Mouse (Mus musculus) intestine, embryonic 16.5 days (tissue): ENCODE measurements around the gene Cdh1. TPM values are rescaled to one million over a fixed set of nuclear protein-coding genes. Genes with fewer than 3 reads are reported as not detected.

Experiments
- ATAC-seq: fragments of 200-750 bp; cut with Nextera tagmentation; 2 replicates; pipeline ENCODE4 v1.8.0; 2017; ENCODE audit warnings: moderate TSS enrichment, moderate library complexity
- H3K27ac ChIP-seq: fragments of 300-500 bp; sonication (generic); 2 replicates; pipeline ENCODE4 v1.5.1; 2014; ENCODE audit warnings: mild to moderate bottlenecking, low read length
- H3K27me3 ChIP-seq: fragments of 300-500 bp; sonication (generic); replicated peaks from 2 replicates; pipeline ENCODE4 v1.6.1; 2014; ENCODE audit warnings: low read length, control low read depth, mixed read lengths; ENCODE audit not compliant: control insufficient read depth, insufficient read depth
- H3K36me3 ChIP-seq: fragments of 300-500 bp; sonication (generic); 2 replicates; pipeline ENCODE4 v1.6.1; 2014; ENCODE audit warnings: low read length, control low read depth; ENCODE audit not compliant: control insufficient read depth, insufficient read depth
- H3K4me1 ChIP-seq: fragments of 300-500 bp; sonication (generic); 2 replicates; pipeline ENCODE4 v1.6.1; 2014; ENCODE audit warnings: low read length, control low read depth, mixed read lengths; ENCODE audit not compliant: control insufficient read depth, insufficient read depth
- H3K4me2 ChIP-seq: fragments of 300-500 bp; sonication (generic); 2 replicates; pipeline ENCODE4 v1.6.1; 2014; ENCODE audit warnings: low read depth, low read length, control low read depth
- H3K4me3 ChIP-seq: fragments of 300-500 bp; sonication (generic); 2 replicates; pipeline ENCODE4 v1.5.1; 2014; ENCODE audit warnings: mild to moderate bottlenecking, low read length
- H3K9ac ChIP-seq: fragments of 300-500 bp; sonication (generic); 2 replicates; pipeline ENCODE4 v1.6.1; 2014; ENCODE audit warnings: low read depth, low read length
- H3K9me3 ChIP-seq: fragments of 300-500 bp; sonication (generic); 2 replicates; pipeline ENCODE4 v1.6.1; 2016; ENCODE audit warnings: low read length, control low read depth; ENCODE audit not compliant: control insufficient read depth
- WGBS: fragments of 180-500 bp; shearing (Covaris S2); extraction: QIAGEN DNeasy Blood & Tissue Kit; methylation state at CpG from one replicate; pipeline ENCODE4 v1.1.7; 2014; 5-methylcytosine and 5-hydroxymethylcytosine counted together
- polyA plus RNA-seq: library from polyadenylated mRNA; unstranded; fragments of >200 nt; fragmentation: Nextera tagmentation; extraction: Ambion mirVana; gene quantifications from 2 replicates; pipeline ENCODE4 v1.2.1, GENCODE M21; 2015

The Cdh1 gene
- polyA plus RNA-seq, 1 experiment from 2014 or later: 170 TPM

DNA sequence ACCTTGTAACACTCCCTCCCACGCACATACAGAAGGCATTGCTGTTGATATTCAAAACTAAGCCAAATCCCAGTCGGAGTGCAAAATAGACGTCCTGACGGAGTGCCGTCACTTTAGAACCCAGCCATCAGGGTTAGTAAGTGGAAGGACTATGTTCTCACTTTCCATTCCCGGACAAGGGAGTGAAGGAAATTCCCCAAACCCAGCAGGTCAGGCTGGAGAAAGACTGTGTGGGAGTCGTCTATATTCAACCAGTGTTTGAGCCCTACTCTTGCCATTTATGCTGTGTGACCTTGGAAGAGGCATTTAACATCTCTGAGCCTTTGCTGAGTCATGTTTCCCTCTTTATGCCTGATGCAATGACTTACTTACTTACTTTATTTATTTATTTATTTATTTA is 37.1 kb downstream of the Cdh1 start:
- no peak overlapping the region for H3K4me3 ChIP-seq
- WGBS: 83% methylated on average over 7 of the region's 7 CpGs
- no peak overlapping the region for H3K4me2 ChIP-seq
- no peak for ATAC-seq
- no peaks in the 10 kb centered on the region for H3K36me3 ChIP-seq
- no peak overlapping the region for H3K27ac ChIP-seq
- no peaks in the 10 kb centered on the region for H3K9me3 ChIP-seq
- no peaks in the 10 kb centered on the region for H3K27me3 ChIP-seq
- peaks cover 35% of the 10 kb centered on the region for H3K4me1 ChIP-seq
- H3K9ac ChIP-seq: no peak overlapping the region

DNA sequence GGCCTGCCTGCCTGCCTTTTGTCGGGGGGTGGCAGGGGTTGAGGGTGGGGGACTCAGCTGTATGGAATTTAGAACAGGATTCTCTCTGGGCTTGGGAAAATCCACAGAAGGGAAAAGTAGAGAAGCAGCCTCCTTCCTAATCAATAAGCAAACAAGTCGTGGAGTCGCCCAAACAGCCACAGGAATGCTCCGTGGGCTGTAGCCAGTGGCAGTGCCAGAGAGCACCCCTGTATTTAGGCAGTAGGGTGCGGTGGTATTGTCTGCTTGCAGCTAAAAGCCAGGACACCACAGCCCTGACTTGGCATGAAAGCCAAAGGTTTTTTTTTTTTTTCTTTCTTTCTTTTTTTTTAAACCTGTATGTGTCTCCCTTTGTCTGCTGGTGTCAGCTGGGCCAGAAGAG is 37.8 kb downstream of the Cdh1 start:
- Histone ChIP-seq H3K4me1 (peaks cover 29% of the 10 kb centered on the region), H3K27me3 (no peaks in the 10 kb centered on the region), H3K9me3 (no peaks in the 10 kb centered on the region), H3K4me2 (no peak overlapping the region), H3K9ac (no peak overlapping the region), H3K36me3 (no peaks in the 10 kb centered on the region), H3K27ac (no peak overlapping the region), H3K4me3 (no peak overlapping the region)
- WGBS: 61% methylated on average over 5 of the region's 5 CpGs
- no peak for ATAC-seq

DNA sequence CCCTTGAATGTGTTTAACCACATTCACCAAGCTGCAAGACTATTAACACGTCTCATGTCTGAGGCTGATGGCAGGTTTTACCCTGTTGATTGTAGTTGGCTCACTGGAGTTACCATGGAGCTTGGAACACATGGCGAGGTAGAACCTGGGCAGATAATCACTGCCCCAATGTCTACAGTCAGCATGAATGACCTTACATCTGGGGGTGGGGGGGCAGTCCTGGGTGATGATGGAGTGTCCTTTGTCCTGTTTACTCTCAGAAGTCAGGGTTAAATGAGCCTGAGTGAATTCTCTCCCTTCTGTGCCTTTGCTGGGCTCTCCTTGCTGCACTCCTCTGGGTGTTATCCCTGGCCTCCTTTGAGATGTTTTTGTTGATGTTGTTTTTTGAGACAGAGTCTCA is 39.0 kb downstream of the Cdh1 start:
- Histone ChIP-seq H3K27me3 (no peaks in the 10 kb centered on the region), H3K9ac (no peak overlapping the region), H3K4me2 (no peak overlapping the region), H3K36me3 (no peaks in the 10 kb centered on the region), H3K27ac (no peak overlapping the region), H3K9me3 (no peaks in the 10 kb centered on the region), H3K4me3 (no peak overlapping the region), H3K4me1 (peaks cover 32% of the 10 kb centered on the region)
- no peak for ATAC-seq
- WGBS: 66% methylated on average over 2 of the region's 2 CpGs

DNA sequence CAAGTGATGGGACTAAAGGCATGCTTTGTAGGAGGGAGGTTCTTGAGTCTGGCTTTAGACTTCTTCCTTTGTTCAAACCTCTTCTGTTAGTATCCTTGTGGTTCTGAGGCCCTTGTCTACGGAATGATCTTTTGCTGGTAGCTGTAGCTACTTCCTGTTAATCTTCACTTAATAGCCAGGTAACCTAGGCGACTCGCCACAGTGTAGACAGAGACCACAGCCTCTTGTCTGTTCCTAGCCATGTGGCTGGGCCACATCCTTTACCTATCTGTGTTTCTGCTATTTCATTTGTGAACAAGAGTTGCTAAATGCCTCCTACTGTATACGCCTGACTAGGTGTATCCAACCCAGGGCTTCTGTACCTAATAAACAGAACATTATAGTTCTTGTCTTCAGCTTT is 39.9 kb downstream of the Cdh1 start:
- no peak overlapping the region for H3K4me2 ChIP-seq
- no peak overlapping the region for H3K4me3 ChIP-seq
- no peaks in the 10 kb centered on the region for H3K9me3 ChIP-seq
- H3K9ac ChIP-seq: no peak overlapping the region
- no peaks in the 10 kb centered on the region for H3K27me3 ChIP-seq
- no peaks in the 10 kb centered on the region for H3K36me3 ChIP-seq
- WGBS: 73% methylated on average over 4 of the region's 4 CpGs
- no peak for ATAC-seq
- peaks cover 28% of the 10 kb centered on the region; the same call in 1 of the 2 replicates for H3K4me1 ChIP-seq
- H3K27ac ChIP-seq: no peak overlapping the region

DNA sequence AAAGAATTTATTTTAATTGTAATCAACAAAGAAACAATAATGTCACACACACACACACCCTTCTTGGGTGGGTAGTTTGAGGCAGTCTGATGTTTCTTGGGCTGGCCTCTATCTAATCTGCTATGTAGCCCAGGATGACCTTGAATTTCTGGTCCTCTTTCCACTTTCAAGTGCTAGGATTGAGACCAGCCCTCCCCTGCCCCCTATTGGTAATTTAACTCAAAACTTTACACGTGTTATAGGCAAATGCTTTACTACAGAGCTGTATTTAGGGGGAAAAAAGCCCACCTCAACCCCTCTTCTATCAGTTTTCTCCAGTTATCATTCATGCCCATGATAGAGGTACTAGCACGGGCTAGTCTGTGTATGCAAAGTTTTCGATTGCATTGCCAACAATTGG is 41.8 kb downstream of the Cdh1 start:
- no peaks in the 10 kb centered on the region for H3K36me3 ChIP-seq
- peaks cover 25% of the 10 kb centered on the region; the same call in 1 of the 2 replicates for H3K4me1 ChIP-seq
- no peaks in the 10 kb centered on the region for H3K27me3 ChIP-seq
- no peaks in the 10 kb centered on the region for H3K9me3 ChIP-seq
- H3K4me3 ChIP-seq: no peak overlapping the region
- WGBS: 73% methylated on average over 3 of the region's 3 CpGs
- H3K9ac ChIP-seq: no peak overlapping the region
- ATAC-seq: no peak
- H3K4me2 ChIP-seq: no peak overlapping the region
- no peak overlapping the region for H3K27ac ChIP-seq

DNA sequence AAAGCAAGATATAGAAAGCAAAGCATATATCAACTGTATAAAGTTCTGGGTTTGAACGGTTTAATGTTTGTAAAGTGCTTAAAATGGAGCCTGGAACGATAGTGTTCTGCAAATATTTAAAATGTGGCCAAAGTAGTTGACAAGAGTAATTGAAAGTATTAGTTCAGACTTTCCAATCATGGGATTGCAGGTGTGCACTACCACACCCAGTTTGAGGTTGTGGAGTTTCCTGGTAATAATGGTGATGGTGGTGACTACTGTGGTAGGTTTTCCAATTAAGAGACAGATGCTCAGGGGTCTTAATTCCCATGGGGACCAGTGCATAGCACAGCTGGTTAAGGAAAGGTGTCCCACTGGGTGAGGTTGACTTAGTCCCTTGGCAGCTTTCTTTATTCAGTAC is 43.0 kb downstream of the Cdh1 start:
- ATAC-seq: no peak

DNA sequence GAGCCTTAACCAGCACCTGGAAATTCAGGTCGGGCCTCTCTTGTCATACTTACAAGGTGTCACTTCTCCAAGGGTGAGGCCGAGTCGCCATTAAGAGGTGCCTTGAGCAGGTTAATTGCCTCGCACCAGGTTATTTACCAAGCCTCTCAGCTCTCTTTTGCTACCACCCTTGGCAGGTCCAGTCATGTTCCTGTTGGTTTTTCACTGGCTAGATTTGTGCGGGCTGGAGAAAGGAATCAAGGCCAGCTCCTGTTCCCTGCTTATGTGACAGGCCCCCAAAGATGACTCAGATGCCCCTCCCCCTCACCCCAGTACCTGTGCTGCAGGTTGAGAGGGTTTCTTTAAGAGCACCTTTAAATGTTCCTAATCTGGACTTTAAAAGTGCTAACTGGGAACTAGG is 43.6 kb downstream of the Cdh1 start:
- Histone ChIP-seq H3K9ac (peak overlapping the region; percentile 5; the same call in 1 of the 2 replicates), H3K4me3 (no peak overlapping the region), H3K9me3 (no peaks in the 10 kb centered on the region), H3K4me2 (no peak overlapping the region), H3K27me3 (no peaks in the 10 kb centered on the region), H3K27ac (peak overlapping the region; percentile 47; the same call in 1 of the 2 replicates), H3K36me3 (no peaks in the 10 kb centered on the region), H3K4me1 (peaks cover 12% of the 10 kb centered on the region; the same call in 1 of the 2 replicates)
- 0 out of 2 replicates have a peak, but pooled peaks have one; percentile 4 for ATAC-seq
- 50% methylated on average over 5 of the region's 5 CpGs for WGBS

More for the DNA sequence above, 43.0 kb downstream of the Cdh1 start:
- Histone ChIP-seq H3K36me3 (no peaks in the 10 kb centered on the region), H3K4me2 (no peak overlapping the region), H3K9me3 (no peaks in the 10 kb centered on the region), H3K4me1 (peaks cover 17% of the 10 kb centered on the region; the same call in 1 of the 2 replicates), H3K27me3 (no peaks in the 10 kb centered on the region), H3K9ac (no peak overlapping the region), H3K4me3 (no peak overlapping the region), H3K27ac (peak overlapping the region; percentile 47; the same call in 1 of the 2 replicates)
- WGBS: 54% methylated on average over 2 of the region's 2 CpGs

DNA sequence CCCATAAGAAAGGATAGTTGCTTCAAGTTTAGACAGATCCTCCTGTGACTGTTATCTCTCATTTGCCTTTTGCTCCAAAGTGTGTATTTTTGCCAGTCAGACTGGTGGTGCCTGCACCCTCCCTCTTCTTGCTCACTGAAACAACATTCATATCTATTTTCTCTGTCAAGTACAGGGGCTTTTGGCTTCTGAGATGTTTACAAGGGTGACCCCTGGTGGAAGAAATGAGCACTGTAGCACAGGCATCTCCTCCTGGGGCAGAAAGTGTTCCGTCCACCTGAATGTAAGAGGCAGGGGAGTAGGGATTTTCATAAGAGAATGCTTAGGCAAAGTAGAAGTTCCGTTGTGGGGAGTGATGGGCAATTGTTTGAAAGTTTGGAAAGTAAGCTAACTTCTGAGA is 44.2 kb downstream of the Cdh1 start:
- Histone ChIP-seq H3K4me1 (peaks cover 12% of the 10 kb centered on the region; the same call in 1 of the 2 replicates), H3K27ac (no peak overlapping the region), H3K4me2 (no peak overlapping the region), H3K36me3 (no peaks in the 10 kb centered on the region), H3K27me3 (no peaks in the 10 kb centered on the region), H3K4me3 (no peak overlapping the region), H3K9me3 (no peaks in the 10 kb centered on the region), H3K9ac (no peak overlapping the region)
- peak; percentile 42; the same call in 1 of the 2 replicates for ATAC-seq
- WGBS: 43% methylated on average over 2 of the region's 2 CpGs

DNA sequence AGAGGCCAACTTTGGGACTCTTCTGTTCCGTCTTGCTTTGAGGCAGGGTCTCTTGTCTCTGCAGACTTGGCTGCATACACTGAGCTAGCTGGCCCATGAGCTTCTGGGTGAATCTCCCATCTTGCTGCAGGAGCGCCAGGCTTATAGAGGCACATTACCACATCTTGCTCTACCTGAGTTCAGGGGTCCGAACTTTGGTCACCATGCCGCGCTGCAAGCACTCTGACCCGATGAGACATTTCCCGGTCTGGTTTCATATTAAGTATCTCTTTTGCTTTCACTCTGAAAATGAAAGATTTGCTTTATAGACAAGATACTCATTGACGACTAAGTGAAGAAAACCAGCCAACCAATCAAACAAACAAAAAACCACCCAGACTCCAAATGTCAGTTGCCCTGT is 45.3 kb downstream of the Cdh1 start:
- WGBS: 90% methylated on average over 8 of the region's 8 CpGs
- Histone ChIP-seq H3K9me3 (no peaks in the 10 kb centered on the region), H3K36me3 (no peaks in the 10 kb centered on the region), H3K4me2 (no peak overlapping the region), H3K9ac (no peak overlapping the region), H3K27me3 (no peaks in the 10 kb centered on the region), H3K27ac (no peak overlapping the region), H3K4me1 (peaks cover 12% of the 10 kb centered on the region; the same call in 1 of the 2 replicates), H3K4me3 (no peak overlapping the region)
- ATAC-seq: no peak

DNA sequence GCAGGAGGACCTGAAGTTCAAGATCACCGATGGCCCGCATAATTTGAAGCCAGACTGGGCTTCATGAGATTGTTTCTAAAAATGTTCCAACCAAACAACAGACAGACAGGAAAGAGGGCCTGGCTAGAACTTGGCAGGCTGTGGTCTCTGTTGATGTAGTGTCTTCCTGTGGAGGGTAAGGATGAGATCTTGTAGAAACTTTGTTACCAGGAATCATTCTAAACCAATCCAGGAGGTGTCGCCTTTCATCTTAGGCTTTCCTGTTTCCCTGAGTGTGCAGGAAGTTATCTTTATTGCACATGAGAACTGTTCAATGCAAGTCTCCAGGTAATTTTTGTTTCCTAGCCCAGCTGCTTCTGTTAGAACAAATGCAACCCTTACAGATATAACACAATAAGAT is 48.8 kb downstream of the Cdh1 start:
- H3K4me2 ChIP-seq: no peak overlapping the region
- no peak overlapping the region for H3K27ac ChIP-seq
- 69% methylated on average over 3 of the region's 3 CpGs for WGBS
- H3K9me3 ChIP-seq: no peaks in the 10 kb centered on the region
- no peak overlapping the region for H3K4me3 ChIP-seq
- H3K9ac ChIP-seq: no peak overlapping the region
- H3K27me3 ChIP-seq: no peaks in the 10 kb centered on the region
- ATAC-seq: no peak
- H3K4me1 ChIP-seq: peaks cover 3% of the 10 kb centered on the region; the same call in 1 of the 2 replicates
- peaks cover 3% of the 10 kb centered on the region; the same call in 1 of the 2 replicates for H3K36me3 ChIP-seq
